ENCODE assay signal across 9 mouse cellular contexts in genomic region chr15:25731053-25731452, GRCm38 (mm10).
DNase-seq lines count a peak whose midpoint lies in the region; ATAC-seq lines count a peak whose summit lies in the region.
"Had no signal": no experiment of that assay in that cellular context is flagged by ENCODE, and none has a peak within 500 bp of the region (broad histone marks: within the 10 kb centered on the region; RNA-seq: fewer than 3 reads in every experiment).

No protein-coding gene starts in this region.

- 0 out of 2 replicates have a peak overlapping the region, but pooled peaks have one; percentile 18 for H3K4me2 ChIP-seq in heart, embryonic 15.5 days
- no peak overlapping the region for H3K4me2 ChIP-seq in heart, embryonic 12.5 days

- 0 out of 2 replicates have a peak, but pooled peaks cover 3% of the 10 kb centered on the region for H3K4me1 ChIP-seq in heart, embryonic 15.5 days (replicated peaks)
- H3K4me1 ChIP-seq in heart, embryonic 12.5 days (replicated peaks), result peaks cover 6% of the 10 kb centered on the region

- no peaks in the 10 kb centered on the region for H3K27me3 ChIP-seq in heart, embryonic 15.5 days
- no peaks in the 10 kb centered on the region for H3K27me3 ChIP-seq in heart, embryonic 12.5 days (replicated peaks)

- no peak overlapping the region for H3K4me3 ChIP-seq in heart, embryonic 15.5 days
- no peak overlapping the region for H3K4me3 ChIP-seq in heart, embryonic 12.5 days

- DNase-seq in right cerebral cortex, adult 18-20 months, result peak; percentile 21
- no peak for DNase-seq in right cerebral cortex, postnatal 36 days (ENCODE audit: low spot score in 2 of 2)
- no peak for DNase-seq in urinary bladder, postnatal 4 days (ENCODE audit: low spot score in 2 of 2)
- DNase-seq in adrenal gland, postnatal 4 days (ENCODE audit: low spot score in 2 of 2), result no peak
- no peak for DNase-seq in cerebellum, postnatal 4 days (ENCODE audit: low spot score in 2 of 2)
- DNase-seq: kidney, adult 8-10 months had no signal

- no peak for ATAC-seq in heart, embryonic 15.5 days (replicated peaks; ENCODE audit: insufficient number of reproducible peaks, insufficient read depth, low FRiP score, low read depth)
- ATAC-seq in heart, embryonic 12.5 days (ENCODE audit: insufficient number of reproducible peaks, low FRiP score), result no peak
- peak; percentile 69 for ATAC-seq in megakaryocyte-erythroid progenitor cell, adult 5-6 weeks (replicated peaks; ENCODE audit: low FRiP score, low TSS enrichment, poor library complexity, severe bottlenecking)

- 47% methylated on average over 9 of the region's 9 CpGs for WGBS in heart, embryonic 15.5 days
- WGBS in heart, embryonic 12.5 days, result 62% methylated on average over 9 of the region's 9 CpGs

- H3K27ac ChIP-seq in heart, embryonic 15.5 days, result no peak overlapping the region
- H3K27ac ChIP-seq in heart, embryonic 12.5 days (ENCODE audit: poor library complexity, severe bottlenecking), result no peak overlapping the region

- no peak overlapping the region for H3K9ac ChIP-seq in heart, embryonic 15.5 days
- no peak overlapping the region for H3K9ac ChIP-seq in heart, embryonic 12.5 days

- H3K36me3 ChIP-seq in heart, embryonic 15.5 days, result no peaks in the 10 kb centered on the region
- no peaks in the 10 kb centered on the region for H3K36me3 ChIP-seq in heart, embryonic 12.5 days

- H3K9me3 ChIP-seq in heart, embryonic 15.5 days (replicated peaks), result no peaks in the 10 kb centered on the region
- H3K9me3 ChIP-seq in heart, embryonic 12.5 days (replicated peaks), result no peaks in the 10 kb centered on the region
